Mouse (Mus musculus) forebrain, embryonic 10.5 days (tissue): Measurements from ENCODE around the gene Mtf1. TPM values are rescaled to one million over a fixed set of nuclear protein-coding genes. Genes with fewer than 3 reads are reported as not detected.
A peak's percentile ranks its signal among the peaks of the same experiment; 100 is the strongest.

Experiments used
- DNase-seq: peaks from one replicate; pipeline ENCODE4 v3.0.0-alpha.2; 2017; ENCODE audit warnings: low spot score; ENCODE audit errors: extremely low spot score
- H3K27ac ChIP-seq: fragments of 300-500 bp; sonication (generic); 2 replicates; pipeline ENCODE4 v1.5.1; 2016; ENCODE audit warnings: mild to moderate bottlenecking
- H3K27me3 ChIP-seq: fragments of 300-500 bp; sonication (generic); 2 replicates; pipeline ENCODE4 v1.6.1; 2016; ENCODE audit warnings: mild to moderate bottlenecking; ENCODE audit not compliant: poor library complexity, severe bottlenecking
- H3K36me3 ChIP-seq: fragments of 300-500 bp; sonication (generic); replicated peaks from 2 replicates; pipeline ENCODE4 v1.6.1; 2016; ENCODE audit warnings: mild to moderate bottlenecking, moderate library complexity
- H3K4me1 ChIP-seq: fragments of 300-500 bp; sonication (generic); 2 replicates; pipeline ENCODE4 v1.6.1; 2016
- H3K4me3 ChIP-seq: fragments of 300-500 bp; sonication (generic); 2 replicates; pipeline ENCODE4 v1.5.1; 2016; ENCODE audit warnings: mild to moderate bottlenecking, moderate library complexity
- H3K9me3 ChIP-seq: fragments of 300-500 bp; sonication (generic); 2 replicates; pipeline ENCODE4 v1.6.1; 2016; ENCODE audit warnings: mild to moderate bottlenecking, moderate library complexity
- WGBS: fragments of 180-500 bp; shearing (Covaris S2); methylation state at CpG from one replicate; pipeline ENCODE4 v1.1.7; 2016; 5-methylcytosine and 5-hydroxymethylcytosine counted together
- polyA plus RNA-seq: library from polyadenylated mRNA; unstranded; fragments of >200 nt; fragmentation: Nextera tagmentation; extraction: Ambion mirVana; gene quantifications from 2 replicates; pipeline ENCODE4 v1.2.1, GENCODE M21; 2016

Mtf1 gene
- polyA plus RNA-seq, 1 experiment from 2014 or later, result 22.3 TPM

DNA sequence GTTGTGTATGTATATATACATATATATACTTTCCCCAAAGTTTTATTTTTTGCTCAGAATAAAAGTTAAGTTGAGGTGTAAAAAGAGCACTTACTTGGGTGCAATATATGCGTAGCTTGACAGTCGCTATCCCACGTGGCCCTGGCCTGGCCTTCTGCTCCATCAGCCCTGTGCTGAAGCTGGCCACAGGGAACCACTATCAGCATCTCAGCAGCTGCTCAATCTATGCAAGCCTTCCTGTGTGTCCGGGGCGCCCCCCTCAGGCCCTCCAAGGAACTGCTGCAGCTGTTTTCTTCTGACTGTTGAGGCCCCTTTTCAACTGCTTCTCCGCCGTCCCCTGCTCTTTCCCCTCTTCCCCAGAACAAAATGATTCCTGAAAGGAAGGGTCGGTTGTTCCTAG, 45.7 kb downstream of the Mtf1 start:
- H3K4me3 ChIP-seq, result peak overlapping the region; percentile 8; the same call in 1 of the 2 replicates
- 11% methylated on average over 8 of the region's 8 CpGs for WGBS
- no peaks in the 10 kb centered on the region for H3K9me3 ChIP-seq
- peaks cover 49% of the 10 kb centered on the region for H3K36me3 ChIP-seq
- peaks cover 37% of the 10 kb centered on the region for H3K4me1 ChIP-seq
- no peaks in the 10 kb centered on the region for H3K27me3 ChIP-seq
- DNase-seq, result peak; percentile 82
- H3K27ac ChIP-seq, result no peak overlapping the region

DNA sequence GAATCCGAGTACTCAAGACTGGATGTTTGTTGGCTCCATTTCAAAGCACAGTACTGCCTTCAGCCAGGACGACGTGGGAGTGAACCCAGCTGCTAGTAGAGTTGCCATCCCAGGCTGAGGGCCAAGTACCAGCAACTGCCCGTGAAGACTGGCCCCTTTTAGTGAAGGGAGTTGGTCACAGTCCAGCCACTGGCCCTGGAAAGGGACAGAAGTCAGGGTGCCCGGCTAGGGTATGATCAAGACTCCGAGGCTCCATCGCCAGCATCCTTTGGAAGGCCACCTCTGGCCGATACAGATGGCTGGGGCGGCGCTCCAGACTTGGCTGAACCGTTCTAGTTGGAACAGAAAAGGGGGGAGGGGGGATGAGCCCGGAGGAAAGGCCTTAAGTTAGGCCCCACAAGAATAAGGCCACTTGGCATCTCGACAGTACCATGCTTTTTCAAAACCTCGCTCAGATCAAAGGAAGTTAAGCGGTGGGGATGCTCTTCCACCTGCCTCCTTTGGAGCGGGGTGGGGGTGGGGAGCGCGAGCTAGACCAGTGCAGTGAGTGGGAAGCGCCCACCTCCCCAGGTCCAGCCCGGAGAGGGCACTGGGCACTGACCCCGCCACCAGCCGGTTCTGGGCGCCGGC, 47.8 kb downstream of the Mtf1 start:
- no peaks in the 10 kb centered on the region for H3K27me3 ChIP-seq
- WGBS, result 3% methylated on average over 24 of the region's 24 CpGs
- no peak for DNase-seq

DNA sequence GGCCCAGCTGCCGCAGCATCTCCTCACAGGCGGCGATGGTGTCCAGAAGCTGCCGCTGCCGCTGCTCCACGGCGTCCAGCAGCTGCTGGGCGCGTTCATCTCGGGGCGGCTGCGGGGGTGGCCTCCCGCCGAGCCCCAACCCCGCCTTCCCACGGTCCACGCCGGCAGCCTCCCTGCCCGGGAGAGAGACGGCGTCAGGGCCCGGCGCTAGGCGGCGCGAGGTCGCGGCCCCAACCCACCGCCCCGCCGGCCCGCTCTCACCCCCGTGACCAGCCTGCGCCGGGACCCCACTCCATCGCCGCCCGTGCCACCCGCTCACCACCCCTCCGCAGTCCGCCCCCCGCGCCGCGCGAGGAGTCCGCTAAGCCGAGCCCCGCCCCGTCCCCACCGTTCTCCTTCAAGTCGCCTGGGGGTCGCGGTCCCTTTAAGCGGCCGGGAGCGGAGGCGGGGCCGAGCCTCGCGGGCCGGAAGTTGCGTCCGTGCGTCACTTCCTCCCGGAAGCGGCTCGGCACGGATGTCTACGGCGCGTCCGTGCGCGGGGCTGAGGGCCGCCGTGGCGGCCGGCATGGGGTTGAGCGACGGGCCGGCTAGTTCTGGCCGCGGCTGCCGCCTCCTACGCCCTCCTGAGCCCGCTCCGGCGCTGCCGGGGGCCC, 48.5 kb downstream of the Mtf1 start, which contains the start of gene Yrdc:
Gene Yrdc (plus strand): TSS at position 419 of the 653 bp plus-strand sequence.
- H3K9me3 ChIP-seq, result no peaks in the 10 kb centered on the region
- WGBS, result under 1% methylated on average over 81 of the region's 90 CpGs
- H3K4me1 ChIP-seq, result peaks cover 44% of the 10 kb centered on the region
- DNase-seq, result peak; percentile 92
- peak within 1 kb of the TSS; percentile 97 for H3K27ac ChIP-seq
- H3K27me3 ChIP-seq, result no peaks in the 10 kb centered on the region
- peaks cover 51% of the 10 kb centered on the region for H3K36me3 ChIP-seq
- peak within 1 kb of the TSS; percentile 99 for H3K4me3 ChIP-seq

More for the DNA sequence above, 47.8 kb downstream of the Mtf1 start:
- Histone ChIP-seq H3K9me3 (no peaks in the 10 kb centered on the region), H3K4me1 (peaks cover 44% of the 10 kb centered on the region), H3K36me3 (peaks cover 51% of the 10 kb centered on the region), H3K4me3 (peak overlapping the region; percentile 99), H3K27ac (peak overlapping the region; percentile 97)

DNA sequence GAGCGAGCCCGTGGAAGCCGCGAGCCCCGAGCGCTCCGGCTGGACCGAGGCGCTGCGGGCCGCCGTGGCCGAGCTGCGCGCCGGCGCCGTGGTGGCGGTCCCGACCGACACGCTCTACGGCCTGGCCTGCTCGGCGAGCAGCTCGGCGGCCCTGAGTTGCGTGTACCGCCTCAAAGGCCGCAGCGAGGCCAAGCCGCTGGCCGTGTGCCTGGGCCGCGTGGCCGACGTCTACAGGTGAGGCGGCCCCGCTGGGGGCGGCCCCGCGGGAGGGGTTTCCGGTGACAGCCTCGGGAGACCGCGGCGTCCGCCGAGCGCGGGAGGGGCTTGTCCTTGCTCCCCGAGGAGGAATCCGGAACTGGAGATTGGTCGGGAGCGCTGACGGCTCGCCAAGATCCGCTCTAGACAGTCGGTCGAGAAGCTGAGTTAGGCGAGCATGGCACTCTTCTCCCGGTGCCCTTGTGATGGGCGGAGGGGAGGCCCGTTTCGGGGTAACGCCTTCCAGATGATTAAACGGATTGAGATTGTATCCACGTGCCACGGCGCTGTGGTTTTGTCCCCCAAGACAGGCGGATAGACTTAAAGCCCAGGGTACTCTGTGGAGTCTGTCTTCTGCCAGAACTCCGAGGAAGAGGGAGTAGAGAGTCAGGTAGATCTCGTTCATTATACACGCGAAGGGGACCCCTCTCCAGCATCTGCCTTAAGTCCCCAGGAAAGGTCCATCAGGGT, 49.2 kb downstream of the Mtf1 start, which contains the start of gene 1110065P20Rik:
Gene 1110065P20Rik (minus strand): TSS at position 264 of the 726 bp plus-strand sequence.
- Histone ChIP-seq H3K9me3 (no peaks in the 10 kb centered on the region), H3K36me3 (peaks cover 52% of the 10 kb centered on the region), H3K4me3 (peak within 1 kb of the TSS; percentile 99), H3K27ac (peak within 1 kb of the TSS; percentile 97), H3K27me3 (no peaks in the 10 kb centered on the region), H3K4me1 (peaks cover 44% of the 10 kb centered on the region)
- DNase-seq, result peak; percentile 50
- under 1% methylated on average over 75 of the region's 75 CpGs for WGBS

DNA sequence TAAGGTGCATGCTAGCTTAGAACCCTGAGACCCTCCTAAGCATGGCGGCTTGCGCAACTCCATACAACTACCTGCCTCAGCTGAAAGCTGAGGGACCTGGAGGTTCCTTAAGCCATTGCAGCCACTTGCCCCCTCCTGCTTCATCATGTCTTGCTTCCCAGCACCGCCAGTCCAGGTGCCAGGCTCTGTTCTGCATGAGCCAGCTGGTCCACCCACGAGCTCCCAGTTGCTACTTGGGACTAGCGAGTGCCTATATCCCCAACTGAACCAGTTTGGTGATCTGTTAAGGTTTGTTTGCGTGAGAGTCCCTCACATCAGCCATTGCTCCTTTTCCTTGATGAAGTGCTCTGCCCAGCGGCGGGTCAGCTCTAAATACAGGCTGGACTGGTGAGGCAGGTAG, 54.4 kb downstream of the Mtf1 start:
- no peak overlapping the region for H3K4me3 ChIP-seq
- DNase-seq, result no peak
- WGBS, result 95% methylated on average over 8 of the region's 8 CpGs
- H3K36me3 ChIP-seq, result peaks cover 71% of the 10 kb centered on the region
- peaks cover 12% of the 10 kb centered on the region for H3K27me3 ChIP-seq
- H3K27ac ChIP-seq, result no peak overlapping the region
- no peaks in the 10 kb centered on the region for H3K9me3 ChIP-seq
- peaks cover 30% of the 10 kb centered on the region for H3K4me1 ChIP-seq

DNA sequence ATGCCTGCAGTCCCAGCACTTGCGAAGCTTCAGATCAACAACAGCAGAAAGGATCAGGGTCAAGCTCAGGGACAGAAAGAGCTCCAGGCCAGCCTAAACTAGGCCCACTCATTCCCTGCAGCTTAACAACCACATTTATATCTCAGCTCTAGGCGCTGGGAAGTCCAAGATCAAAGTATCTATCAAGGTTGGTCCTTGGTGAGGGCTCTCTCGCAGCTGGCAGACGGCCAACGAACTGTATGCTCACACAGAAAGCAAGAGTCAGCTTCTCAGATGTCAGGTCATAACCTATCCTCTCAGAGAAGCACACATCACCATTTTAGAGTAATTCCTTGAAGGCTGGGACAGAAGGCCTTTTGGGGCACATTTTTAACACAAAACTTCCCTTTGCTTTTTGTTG, 56.5 kb downstream of the Mtf1 start:
- H3K9me3 ChIP-seq, result no peaks in the 10 kb centered on the region
- 86% methylated on average over 5 of the region's 5 CpGs for WGBS
- no peak overlapping the region for H3K27ac ChIP-seq
- DNase-seq, result no peak
- H3K36me3 ChIP-seq, result peaks cover 58% of the 10 kb centered on the region
- peaks cover 32% of the 10 kb centered on the region for H3K27me3 ChIP-seq
- H3K4me3 ChIP-seq, result no peak overlapping the region
- peaks cover 26% of the 10 kb centered on the region for H3K4me1 ChIP-seq

DNA sequence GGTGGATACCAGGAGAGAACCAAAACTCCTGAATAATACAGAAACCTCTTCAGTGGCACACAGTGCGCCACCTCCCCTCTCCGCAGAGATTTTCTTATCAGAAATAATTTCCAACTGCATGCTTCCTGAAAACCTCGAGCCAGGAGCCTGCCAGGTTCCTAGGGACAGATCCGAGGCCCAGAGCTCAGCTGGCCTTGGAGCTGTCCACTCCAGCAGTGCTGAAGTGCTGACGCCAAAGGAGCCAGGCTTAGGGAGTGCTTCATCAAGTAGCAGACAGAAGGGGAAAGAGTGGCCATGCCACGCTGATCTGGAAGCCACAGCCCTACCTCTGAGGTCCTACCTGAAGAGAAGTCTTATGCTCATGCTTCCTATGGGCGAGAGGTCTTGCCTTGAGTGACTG, 58.5 kb downstream of the Mtf1 start:
- 17% methylated on average over 7 of the region's 7 CpGs for WGBS
- Histone ChIP-seq H3K9me3 (no peaks in the 10 kb centered on the region), H3K4me1 (peaks cover 26% of the 10 kb centered on the region), H3K36me3 (peaks cover 37% of the 10 kb centered on the region), H3K4me3 (no peak overlapping the region), H3K27me3 (peaks cover 34% of the 10 kb centered on the region), H3K27ac (no peak overlapping the region)
- peak; percentile 73 for DNase-seq

DNA sequence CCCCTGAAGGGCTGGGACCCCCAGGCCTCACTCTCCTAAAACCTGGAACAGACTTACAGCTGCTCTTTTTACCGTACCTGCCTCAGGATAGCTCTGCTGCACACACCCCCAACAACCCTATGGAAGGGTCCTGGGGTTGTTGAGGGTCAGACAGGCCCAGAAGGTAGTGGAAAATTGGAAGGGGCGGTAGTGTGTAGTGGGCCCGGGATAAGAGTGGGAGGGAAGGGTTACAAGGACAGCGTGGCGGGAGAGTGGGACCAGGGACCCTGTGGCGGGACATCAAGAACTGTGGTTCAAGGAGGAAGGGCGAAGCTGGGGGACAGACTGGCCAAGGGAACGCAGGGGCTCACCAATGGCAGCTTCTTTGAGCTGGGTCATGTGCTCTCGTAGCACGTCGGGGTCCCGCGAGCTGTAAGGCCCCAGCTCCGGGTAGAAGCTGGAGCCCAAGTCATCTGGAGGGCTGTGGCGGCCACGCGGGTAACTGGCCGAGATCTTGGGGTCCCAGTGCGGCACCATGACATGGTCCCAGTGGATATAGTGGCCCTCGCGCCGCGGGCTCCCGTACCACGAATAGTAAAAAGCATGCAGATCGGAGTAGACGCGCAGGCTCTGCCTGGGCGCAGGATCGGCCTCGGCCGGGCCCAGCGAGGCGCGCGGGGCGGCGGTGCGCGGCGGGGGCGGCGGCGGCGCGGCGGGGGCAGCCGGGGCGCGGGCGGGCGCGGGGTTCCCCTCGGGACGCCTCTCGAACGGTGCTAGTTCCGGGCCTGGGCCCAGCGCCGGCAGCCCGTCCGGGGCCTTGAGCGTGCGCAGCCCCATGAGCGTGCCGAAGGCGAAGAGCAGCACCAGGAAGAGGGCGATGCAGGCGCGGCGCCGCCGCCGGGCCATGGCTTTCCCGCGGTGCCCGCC, 59.6 kb downstream of the Mtf1 start, which contains the start of gene Maneal:
Gene Maneal (minus strand): TSS at position 889 of the 906 bp plus-strand sequence.
- no peak for DNase-seq
- peaks cover 34% of the 10 kb centered on the region for H3K27me3 ChIP-seq
- peaks cover 26% of the 10 kb centered on the region for H3K4me1 ChIP-seq
- H3K36me3 ChIP-seq, result peaks cover 26% of the 10 kb centered on the region
- H3K27ac ChIP-seq, result peak within 1 kb of the TSS; percentile 83
- H3K4me3 ChIP-seq, result peak within 1 kb of the TSS; percentile 71
- H3K9me3 ChIP-seq, result no peaks in the 10 kb centered on the region
- WGBS, result 4% methylated on average over 77 of the region's 77 CpGs

DNA sequence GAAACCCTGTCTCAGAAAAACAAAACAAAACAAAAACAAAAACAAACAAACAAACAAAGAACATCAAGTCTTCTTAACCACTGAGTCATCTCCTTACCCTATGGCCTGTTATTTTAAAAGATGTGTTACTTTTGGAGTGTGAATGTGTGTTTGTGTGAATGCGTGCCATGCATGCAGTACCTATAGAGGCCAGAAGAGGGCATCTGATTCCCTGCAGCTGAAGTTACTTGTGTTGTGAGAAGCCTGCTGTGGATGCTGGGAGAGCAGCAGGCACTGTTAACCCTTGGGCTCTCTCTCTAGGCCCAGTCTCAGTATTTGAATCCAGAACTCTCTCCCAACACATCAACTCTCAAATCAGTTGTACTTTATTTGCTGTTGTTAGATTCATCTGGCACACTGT, 70.8 kb downstream of the Mtf1 start:
- H3K27me3 ChIP-seq, result no peaks in the 10 kb centered on the region
- H3K9me3 ChIP-seq, result peaks cover 3% of the 10 kb centered on the region; the same call in 1 of the 2 replicates
- no peak overlapping the region for H3K27ac ChIP-seq
- 97% methylated on average over 1 of the region's 1 CpGs for WGBS
- no peak for DNase-seq
- no peaks in the 10 kb centered on the region for H3K4me1 ChIP-seq
- no peak overlapping the region for H3K4me3 ChIP-seq
- H3K36me3 ChIP-seq, result no peaks in the 10 kb centered on the region

DNA sequence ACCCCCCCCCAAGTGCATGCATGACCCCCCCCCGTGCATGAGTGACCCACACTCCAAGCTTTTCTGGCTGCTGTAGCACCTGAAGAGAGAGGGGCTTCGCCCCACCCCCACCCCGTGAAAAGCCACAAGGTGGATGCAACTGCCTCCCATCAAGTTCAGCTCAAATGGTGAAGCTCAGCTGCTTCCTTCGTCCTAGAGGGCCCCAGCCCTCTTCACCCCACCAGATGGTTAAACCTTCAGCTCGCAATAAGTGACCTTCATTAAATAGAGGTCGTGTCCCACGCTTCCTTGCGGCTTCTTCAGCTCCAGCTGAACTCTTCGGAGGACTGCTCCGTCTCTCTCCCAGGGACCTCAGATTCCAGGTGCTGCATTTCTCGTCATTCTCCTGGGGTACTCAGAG, 78.7 kb downstream of the Mtf1 start, which contains the start of gene Epha10:
Gene Epha10 (plus strand): TSS at position 301 of the 400 bp plus-strand sequence.
- Histone ChIP-seq H3K36me3 (no peaks in the 10 kb centered on the region), H3K4me1 (peaks cover 35% of the 10 kb centered on the region), H3K9me3 (peaks cover 4% of the 10 kb centered on the region; the same call in 1 of the 2 replicates), H3K27me3 (peaks cover 70% of the 10 kb centered on the region), H3K27ac (peak within 1 kb of the TSS; percentile 22; the same call in 1 of the 2 replicates), H3K4me3 (peak within 1 kb of the TSS; percentile 56)
- DNase-seq, result no peak
- 4% methylated on average over 11 of the region's 11 CpGs for WGBS

DNA sequence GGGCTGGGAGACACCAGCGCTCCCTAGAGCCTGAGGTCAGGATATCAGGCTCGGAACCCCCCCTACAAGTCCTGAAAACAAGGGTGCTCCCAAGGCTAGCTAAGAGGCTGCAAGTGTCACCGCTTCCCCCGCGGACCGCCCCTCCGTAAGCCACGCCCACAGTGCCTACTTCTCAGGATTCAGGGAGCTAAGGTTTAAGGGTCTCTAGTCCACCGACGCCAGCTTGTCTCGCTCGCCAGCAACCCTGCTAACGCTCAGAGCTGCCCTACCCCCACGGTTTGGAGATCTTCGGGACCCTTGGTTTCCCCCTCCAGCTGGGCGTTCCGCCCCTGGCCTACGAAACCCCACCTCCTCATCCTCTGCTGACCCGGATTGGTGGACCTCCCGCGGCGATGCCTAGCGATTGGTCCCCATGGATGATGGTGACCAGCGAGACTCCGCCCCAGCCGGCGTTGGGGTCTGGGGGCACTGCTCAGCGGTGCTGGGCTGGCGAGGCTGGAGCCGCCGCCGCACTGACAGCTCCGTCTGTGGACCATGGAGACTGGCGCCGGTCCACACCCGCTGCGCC, 79.5 kb downstream of the Mtf1 start:
- Histone ChIP-seq H3K4me1 (peaks cover 35% of the 10 kb centered on the region), H3K9me3 (peaks cover 4% of the 10 kb centered on the region; the same call in 1 of the 2 replicates), H3K36me3 (no peaks in the 10 kb centered on the region), H3K4me3 (peak overlapping the region; percentile 56), H3K27me3 (peaks cover 78% of the 10 kb centered on the region), H3K27ac (peak overlapping the region; percentile 22; the same call in 1 of the 2 replicates)
- DNase-seq, result peak; percentile 91
- WGBS, result 0% methylated on average over 37 of the region's 37 CpGs
